Mouse (Mus musculus): Measurements from ENCODE around the gene Mbnl2. TPM values are rescaled to one million over a fixed set of nuclear protein-coding genes. Genes with fewer than 3 reads are reported as not detected.
A peak's percentile ranks its signal among the peaks of the same experiment; 100 is the strongest.

The Mbnl2 gene
- total RNA-seq (2015; ENCODE audit: low replicate concordance), result 17.7 and 32.7 TPM in 2 replicates
- 16.3 and 24.0 TPM in 2 replicates for total RNA-seq (2017; ENCODE audit: low replicate concordance)

- ATAC-seq (replicated peaks; ENCODE audit: low FRiP score, poor library complexity, severe bottlenecking), result peak; percentile 96
These were observed at the start of gene Mbnl2 for GRCm38 (mm10) chr14:120275246-120276238. Mbnl2 (plus strand) TSS chr14:120275669.

- ATAC-seq (replicated peaks; ENCODE audit: low FRiP score, poor library complexity, severe bottlenecking), result no peak
These were observed 43.4 kb upstream of the Mbnl2 start for GRCm38 (mm10) chr14:120232076-120232496.

- ATAC-seq (replicated peaks; ENCODE audit: low FRiP score, poor library complexity, severe bottlenecking), result no peak
These were observed 39.9 kb upstream of the Mbnl2 start for GRCm38 (mm10) chr14:120235610-120236009.

GRCm38 (mm10) chr14:120238501-120238900 lies 37.0 kb upstream of the Mbnl2 start:
- no peak for ATAC-seq (replicated peaks; ENCODE audit: low FRiP score, poor library complexity, severe bottlenecking)

- ATAC-seq (replicated peaks; ENCODE audit: low FRiP score, poor library complexity, severe bottlenecking), result no peak
These were observed 35.3 kb upstream of the Mbnl2 start for GRCm38 (mm10) chr14:120240209-120240608.

- ATAC-seq (replicated peaks; ENCODE audit: low FRiP score, poor library complexity, severe bottlenecking), result no peak
These were observed 32.8 kb upstream of the Mbnl2 start for GRCm38 (mm10) chr14:120242711-120243110.

- ATAC-seq (replicated peaks; ENCODE audit: low FRiP score, poor library complexity, severe bottlenecking), result no peak
These were observed 30.3 kb upstream of the Mbnl2 start for GRCm38 (mm10) chr14:120245081-120245705.

- no peak for ATAC-seq (replicated peaks; ENCODE audit: low FRiP score, poor library complexity, severe bottlenecking)
These were observed 22.1 kb upstream of the Mbnl2 start for GRCm38 (mm10) chr14:120253331-120253730.

GRCm38 (mm10) chr14:120256146-120256545 lies 19.3 kb upstream of the Mbnl2 start:
- no peak for ATAC-seq (replicated peaks; ENCODE audit: low FRiP score, poor library complexity, severe bottlenecking)

- no peak for ATAC-seq (replicated peaks; ENCODE audit: low FRiP score, poor library complexity, severe bottlenecking)
These were observed 18.7 kb upstream of the Mbnl2 start for GRCm38 (mm10) chr14:120256623-120257384.

GRCm38 (mm10) chr14:120257483-120257882 lies 18.0 kb upstream of the Mbnl2 start:
- no peak for ATAC-seq (replicated peaks; ENCODE audit: low FRiP score, poor library complexity, severe bottlenecking)

GRCm38 (mm10) chr14:120259426-120259825 lies 16.0 kb upstream of the Mbnl2 start:
- no peak for ATAC-seq (replicated peaks; ENCODE audit: low FRiP score, poor library complexity, severe bottlenecking)

GRCm38 (mm10) chr14:120261606-120262005 lies 13.9 kb upstream of the Mbnl2 start:
- no peak for ATAC-seq (replicated peaks; ENCODE audit: low FRiP score, poor library complexity, severe bottlenecking)

GRCm38 (mm10) chr14:120262660-120263379 lies 12.6 kb upstream of the Mbnl2 start:
- no peak for ATAC-seq (replicated peaks; ENCODE audit: low FRiP score, poor library complexity, severe bottlenecking)

- ATAC-seq (replicated peaks; ENCODE audit: low FRiP score, poor library complexity, severe bottlenecking), result no peak
These were observed 11.9 kb upstream of the Mbnl2 start for GRCm38 (mm10) chr14:120263380-120264135.

- no peak for ATAC-seq (replicated peaks; ENCODE audit: low FRiP score, poor library complexity, severe bottlenecking)
These were observed 9.6 kb upstream of the Mbnl2 start for GRCm38 (mm10) chr14:120265886-120266285.

- ATAC-seq (replicated peaks; ENCODE audit: low FRiP score, poor library complexity, severe bottlenecking), result no peak
These were observed 8.3 kb upstream of the Mbnl2 start for GRCm38 (mm10) chr14:120267130-120267529.

GRCm38 (mm10) chr14:120270031-120270430 lies 5.4 kb upstream of the Mbnl2 start:
- ATAC-seq (replicated peaks; ENCODE audit: low FRiP score, poor library complexity, severe bottlenecking), result no peak

- ATAC-seq (replicated peaks; ENCODE audit: low FRiP score, poor library complexity, severe bottlenecking), result no peak
These were observed 4.8 kb upstream of the Mbnl2 start for GRCm38 (mm10) chr14:120270633-120271032.

All from erythroid progenitor cell, adult 5-6 weeks (primary cell).